Mouse (Mus musculus) lung, adult 2 months (tissue): ENCODE data around the gene 3110082I17Rik.

Experiments
- CTCF ChIP-seq: fragments of 200-500 bp; IDR thresholded peaks from 2 replicates; pipeline ENCODE4 v1.5.1; 2011; ENCODE audit warnings: mild to moderate bottlenecking, low read length, control low read depth; ENCODE audit not compliant: insufficient read depth
- POLR2A ChIP-seq: fragments of 200-500 bp; IDR thresholded peaks from 2 replicates; pipeline ENCODE4 v1.6.1; 2011; ENCODE audit warnings: low read depth, mild to moderate bottlenecking, control low read depth, low read length, borderline replicate concordance; ENCODE audit errors: extremely low read depth

DNA sequence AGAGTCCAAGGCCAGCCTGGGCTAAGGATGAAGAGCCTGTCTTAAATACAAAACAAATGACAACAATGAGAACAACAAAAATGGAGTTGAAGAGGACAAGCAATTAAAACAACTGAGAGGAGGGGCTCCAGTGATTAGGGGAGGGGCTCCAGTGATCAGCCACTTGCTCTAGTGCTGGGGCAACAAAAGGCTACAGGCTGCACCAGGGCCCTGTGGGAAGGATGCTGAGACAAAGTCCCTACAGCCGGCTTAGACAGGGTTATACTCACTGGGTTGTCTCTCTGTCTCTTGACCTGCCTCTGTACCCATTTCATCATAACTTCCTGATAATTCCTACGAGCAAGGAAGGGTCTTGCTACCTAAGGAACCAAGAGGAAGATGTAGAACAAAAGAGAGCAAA lies 42.2 kb downstream of the 3110082I17Rik start:
- TF ChIP-seq CTCF, result no peak
- TF ChIP-seq POLR2A, result no peak
